Mouse (Mus musculus): ENCODE data around the gene Sh3bgrl2.

Sh3bgrl2 gene

DNA sequence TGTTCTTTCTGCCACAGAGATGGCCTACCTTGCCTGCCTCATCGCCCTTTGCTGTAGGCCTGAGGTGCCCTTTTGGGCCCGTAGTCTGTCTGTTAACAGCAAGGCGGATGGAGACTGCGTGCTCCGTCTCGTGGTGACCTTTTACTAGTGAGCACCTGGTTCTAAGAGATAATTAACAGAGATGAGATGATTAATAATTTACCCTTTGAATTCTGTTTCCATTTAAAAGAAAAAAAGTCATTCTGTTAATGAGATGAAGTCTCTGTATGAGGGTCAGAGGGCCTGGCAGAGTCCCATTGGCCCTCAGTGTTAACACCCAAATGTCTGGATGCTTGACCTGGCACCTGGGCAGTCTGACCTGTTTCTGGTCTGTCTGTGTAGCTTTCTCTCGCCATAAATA, 14.8 kb downstream of the Sh3bgrl2 start:
- DNase-seq = no peak

DNA sequence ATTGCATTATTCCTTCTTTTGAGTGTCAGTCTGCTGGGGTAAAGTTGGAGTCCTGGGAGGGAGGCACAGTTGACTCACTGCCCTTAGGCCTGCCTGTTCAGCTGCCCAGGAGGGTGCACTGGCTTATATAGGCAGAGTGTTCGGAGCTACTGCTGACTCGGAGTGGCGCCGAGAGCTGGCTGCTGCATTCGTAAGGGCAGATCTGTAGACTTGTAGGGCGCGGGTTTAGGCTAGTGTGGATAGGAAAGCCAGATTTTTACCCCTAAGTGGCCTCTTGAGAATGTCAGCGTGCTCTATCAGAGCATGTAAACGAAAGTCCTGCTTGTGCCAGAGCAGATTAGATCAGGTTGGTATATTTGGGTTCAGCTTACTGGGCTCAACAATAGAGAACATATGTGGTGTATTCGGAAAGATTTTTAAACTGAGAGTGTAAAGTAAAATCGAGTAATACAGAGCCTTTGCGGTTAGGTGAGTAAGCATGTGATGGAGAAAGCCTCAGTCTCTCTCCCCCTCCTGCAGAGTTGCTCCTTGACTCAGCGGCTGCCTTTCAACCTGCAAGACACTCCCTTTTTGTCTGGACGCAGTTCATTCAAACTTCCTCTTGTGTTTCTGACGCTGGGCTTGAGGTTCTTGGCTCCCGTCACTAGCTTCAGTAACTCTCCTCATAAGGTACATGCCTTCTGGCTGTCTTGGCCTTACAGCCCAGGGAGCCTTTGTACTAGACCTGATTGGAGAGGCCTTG, 15.9 kb downstream of the Sh3bgrl2 start:
- DNase-seq = no peak

DNA sequence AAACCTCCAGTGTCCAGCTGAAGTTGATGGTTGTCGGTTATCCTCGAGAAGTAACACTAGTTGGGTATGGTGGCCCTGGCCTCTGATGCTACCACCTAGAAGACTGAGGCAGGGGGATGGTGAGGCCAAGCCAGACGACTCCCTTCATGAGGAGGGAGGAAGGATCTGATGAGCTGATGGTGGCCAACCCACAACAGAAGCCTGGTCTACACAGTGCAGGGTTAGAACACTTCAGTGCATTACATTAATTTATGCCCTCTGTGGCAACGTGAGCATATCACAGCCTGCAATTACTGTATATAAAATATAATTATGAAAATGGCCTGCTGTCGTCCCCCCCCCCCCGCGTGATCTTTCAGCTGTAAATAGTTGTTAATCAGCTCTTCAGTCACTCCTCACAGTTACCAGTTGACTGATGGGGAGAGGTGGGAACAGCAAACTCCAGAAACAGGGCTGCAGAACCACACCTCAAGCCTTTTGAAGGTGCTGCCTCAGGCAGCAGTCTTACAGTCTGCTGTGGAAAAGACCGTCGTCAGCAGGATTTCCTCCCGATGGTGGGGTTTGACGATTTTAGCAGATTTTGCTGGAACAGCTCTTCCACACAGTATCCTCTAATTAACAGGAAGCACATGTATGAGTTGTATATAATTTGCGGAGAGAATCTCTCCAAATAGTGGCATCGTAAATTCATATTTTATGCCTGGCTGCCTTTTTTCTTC, 17.0 kb downstream of the Sh3bgrl2 start:
- DNase-seq = no peak

GRCm38 (mm10) chr9:83566141-83566540, 18.0 kb downstream of the Sh3bgrl2 start:
- no peak for DNase-seq

- no peak for DNase-seq
Measured at GRCm38 (mm10) chr9:83568125-83568524, 20.0 kb downstream of the Sh3bgrl2 start.

DNA sequence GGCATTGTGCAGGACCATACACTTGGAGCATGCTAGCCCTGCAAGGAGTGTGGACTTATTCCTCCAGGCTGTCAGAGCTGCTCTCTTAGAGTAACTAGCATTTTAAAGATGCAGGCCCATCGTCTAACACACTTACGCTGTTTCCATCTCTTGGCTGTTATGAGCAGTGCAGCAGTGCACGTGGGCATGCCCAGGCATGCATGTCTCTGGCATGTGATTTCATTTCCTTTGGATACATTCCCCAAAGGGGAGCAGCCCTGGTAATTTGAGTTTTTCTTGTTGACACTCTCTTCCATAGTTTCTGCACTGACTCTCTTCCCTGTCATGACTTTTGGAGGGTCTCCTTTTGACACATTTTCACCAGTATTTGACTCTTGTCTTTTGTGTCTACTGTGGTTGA, 20.8 kb downstream of the Sh3bgrl2 start:
- DNase-seq = no peak

DNA sequence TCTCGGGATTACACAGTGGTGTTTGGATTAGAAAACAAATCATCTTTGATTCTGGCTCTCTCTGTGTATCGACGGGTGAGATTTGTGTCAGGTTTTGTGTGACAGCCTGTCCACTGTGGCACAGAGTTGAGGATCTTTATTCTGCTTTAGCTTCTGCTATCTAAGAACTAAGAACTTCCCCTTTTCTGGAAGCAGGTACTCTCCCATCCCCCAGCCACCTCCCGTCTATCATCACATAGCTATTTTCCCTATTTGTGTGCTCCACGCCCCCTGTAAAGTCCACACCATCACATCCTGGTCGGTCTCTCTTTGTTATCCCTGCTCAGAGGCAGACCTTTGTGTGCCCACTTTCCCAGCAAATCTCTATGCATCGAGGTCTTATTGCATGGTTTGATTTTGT, 21.8 kb downstream of the Sh3bgrl2 start:
- no peak for DNase-seq

- DNase-seq = no peak
Measured at GRCm38 (mm10) chr9:83571315-83571714, 23.2 kb downstream of the Sh3bgrl2 start.

DNA sequence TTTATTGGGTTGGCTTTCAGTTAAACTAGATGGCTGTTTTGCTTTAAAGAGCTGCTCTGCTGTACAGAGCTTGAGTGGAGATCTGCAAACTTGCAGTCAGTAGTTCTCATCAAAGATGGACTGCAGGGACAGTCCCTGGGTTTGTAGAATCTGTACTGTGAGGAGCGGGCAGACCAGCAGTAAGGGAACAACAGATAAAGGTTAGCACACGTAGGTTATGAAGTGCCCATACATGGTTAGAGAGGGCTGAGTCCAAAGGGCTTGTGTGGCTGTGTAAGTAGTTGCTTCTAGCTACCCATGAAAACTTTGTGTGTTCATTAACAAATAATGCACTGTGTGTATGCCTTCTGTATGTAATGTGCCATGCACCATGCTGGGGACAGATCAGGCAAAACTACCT, 24.2 kb downstream of the Sh3bgrl2 start:
- DNase-seq = no peak

DNA sequence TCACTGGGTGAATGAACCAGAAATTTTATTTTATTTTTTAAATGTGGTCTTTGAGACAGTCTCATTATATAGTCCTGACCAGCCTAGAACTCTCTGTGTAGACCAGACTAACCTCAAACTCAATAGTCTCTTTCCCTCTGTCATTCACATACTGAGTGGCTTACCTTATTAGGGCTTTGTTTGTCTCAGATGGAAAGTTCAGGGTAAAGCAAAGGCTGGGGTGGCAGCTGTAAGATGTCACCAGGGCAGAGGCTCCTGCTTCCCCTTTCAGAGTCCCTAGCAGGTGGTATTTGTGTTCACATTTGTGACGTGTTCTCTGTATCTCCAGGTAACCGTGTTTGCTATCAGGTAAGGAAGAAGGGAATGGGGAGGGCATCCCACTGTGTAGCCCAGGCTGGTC, 24.7 kb downstream of the Sh3bgrl2 start:
- no peak for DNase-seq

DNA sequence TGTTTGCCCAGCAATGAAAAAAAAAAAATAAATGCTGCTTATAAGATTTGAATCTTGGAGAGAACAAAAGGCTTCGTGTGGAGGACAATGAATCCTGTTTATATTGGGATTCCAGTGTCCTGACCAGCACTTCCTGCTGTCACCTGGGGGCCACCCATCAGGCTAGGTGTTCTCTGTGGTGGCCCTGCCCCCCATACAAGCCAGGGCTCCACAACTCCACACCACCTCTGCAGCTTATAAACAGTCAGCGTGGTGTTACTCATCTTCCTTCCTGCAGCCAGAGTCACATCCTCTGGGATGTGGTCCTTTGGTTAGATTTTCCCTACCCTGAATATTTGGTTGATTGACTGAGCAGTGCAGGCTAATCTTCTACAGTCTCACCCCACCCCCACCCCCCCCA, 25.5 kb downstream of the Sh3bgrl2 start:
- no peak for DNase-seq

DNA sequence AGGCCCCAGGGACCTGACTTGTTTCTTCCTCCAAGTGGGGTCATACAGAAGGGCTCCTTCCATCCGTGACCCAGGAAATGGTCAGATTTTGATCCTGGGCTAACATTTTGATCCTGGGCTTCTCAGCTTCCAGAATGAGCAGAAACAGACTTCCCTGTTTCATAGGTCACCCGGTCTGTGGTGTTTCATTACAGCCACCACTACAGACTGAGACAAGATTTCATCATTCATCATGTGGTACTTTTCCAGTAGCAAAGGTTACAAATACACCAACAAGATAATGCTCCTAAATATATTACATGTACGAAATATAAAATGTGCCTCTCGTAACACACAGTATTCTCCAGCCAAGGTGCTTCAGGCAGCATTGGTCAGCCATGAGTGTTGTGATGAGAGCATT, 27.3 kb downstream of the Sh3bgrl2 start:
- no peak for DNase-seq

DNA sequence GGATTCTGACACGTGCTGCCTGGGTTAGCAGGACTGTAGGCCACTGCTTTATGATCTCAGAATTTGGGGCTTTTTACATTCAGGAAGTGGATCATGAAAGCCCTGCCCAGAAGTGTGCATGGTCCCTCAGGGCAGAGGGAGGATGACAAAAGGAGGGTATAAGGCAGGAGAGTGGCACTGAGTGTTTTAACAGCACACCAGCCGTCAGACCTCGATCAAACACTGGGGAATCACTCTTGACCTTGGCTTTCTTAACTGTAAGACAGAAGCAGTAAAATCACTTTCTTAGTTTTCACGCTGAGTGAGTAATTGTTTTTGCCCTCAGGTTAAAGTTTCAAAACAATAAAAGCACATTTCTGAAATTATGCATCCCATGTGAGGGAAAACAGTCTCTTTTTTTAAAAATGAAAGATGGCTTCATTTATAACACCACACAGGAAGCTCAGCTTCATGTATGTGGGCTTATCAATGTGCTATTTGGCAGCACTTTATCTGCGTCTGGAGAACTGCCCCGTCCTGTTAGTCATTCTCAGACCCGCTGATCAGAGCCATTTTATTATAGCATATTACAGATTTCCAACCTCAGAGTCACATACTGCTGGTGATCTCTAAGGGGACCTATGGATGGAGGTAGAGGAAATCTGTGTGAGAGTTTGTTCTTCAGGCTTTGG, 28.0 kb downstream of the Sh3bgrl2 start:
- DNase-seq = no peak

GRCm38 (mm10) chr9:83576689-83577057, 28.5 kb downstream of the Sh3bgrl2 start:
- DNase-seq = peak; percentile 13

DNA sequence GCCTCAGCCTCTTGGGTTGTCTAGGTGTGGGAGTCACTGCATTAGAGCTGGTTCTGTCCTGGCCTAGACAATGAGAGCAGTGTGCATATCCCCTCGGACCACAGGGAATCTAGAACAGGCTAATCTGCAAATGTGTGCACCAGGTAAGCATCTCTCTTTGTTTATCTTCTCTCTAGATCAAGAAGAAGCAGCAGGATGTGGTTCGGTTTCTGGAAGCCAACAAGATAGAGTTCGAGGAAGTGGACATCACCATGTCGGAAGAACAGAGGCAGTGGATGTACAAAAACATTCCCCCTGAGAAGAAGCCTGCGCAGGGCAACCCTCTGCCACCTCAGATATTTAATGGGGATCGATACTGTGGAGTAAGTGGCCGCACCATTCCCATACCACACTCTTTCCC, 29.1 kb downstream of the Sh3bgrl2 start:
- DNase-seq = no peak

DNA sequence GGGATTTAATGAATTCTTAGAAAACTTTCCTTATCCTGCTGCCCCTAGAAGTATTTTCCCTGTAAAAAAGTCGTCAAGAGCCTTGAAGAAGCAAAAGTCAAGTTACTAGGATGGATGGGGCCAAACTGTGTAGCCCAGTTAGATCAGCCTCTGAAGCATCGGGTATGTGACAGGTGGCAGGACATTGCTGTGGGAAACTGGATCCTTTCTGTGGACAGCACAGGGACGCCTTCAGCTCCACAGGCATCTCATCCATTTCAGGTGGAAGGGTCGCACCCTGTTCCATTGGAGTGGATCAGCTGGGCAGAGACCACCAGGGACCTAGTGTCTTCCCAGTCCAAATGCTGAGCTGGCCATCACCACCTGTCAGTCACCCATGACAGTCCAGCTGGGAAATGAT, 30.9 kb downstream of the Sh3bgrl2 start:
- DNase-seq = no peak

DNA sequence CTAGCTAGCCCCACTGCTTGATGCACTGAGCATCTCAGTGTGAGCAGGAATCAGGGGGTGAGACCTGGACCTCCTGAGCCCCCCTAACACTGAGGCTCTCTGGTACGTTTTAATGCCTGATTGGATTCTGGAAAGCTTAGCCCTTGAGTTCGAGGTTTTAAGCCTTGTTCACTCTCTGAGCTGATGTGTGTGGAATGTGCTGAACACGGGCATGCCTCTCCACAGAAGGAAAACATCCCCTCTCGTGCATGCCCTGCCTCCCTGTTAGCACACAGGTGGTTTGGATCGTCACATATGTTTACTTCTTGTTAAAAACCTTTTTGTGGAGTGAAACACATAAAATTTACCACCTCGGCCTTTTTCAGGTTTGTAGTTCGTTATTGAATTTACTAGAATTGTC, 34.6 kb downstream of the Sh3bgrl2 start:
- DNase-seq = no peak

- no peak for DNase-seq
Measured at GRCm38 (mm10) chr9:83586316-83587050, 38.4 kb downstream of the Sh3bgrl2 start.

DNA sequence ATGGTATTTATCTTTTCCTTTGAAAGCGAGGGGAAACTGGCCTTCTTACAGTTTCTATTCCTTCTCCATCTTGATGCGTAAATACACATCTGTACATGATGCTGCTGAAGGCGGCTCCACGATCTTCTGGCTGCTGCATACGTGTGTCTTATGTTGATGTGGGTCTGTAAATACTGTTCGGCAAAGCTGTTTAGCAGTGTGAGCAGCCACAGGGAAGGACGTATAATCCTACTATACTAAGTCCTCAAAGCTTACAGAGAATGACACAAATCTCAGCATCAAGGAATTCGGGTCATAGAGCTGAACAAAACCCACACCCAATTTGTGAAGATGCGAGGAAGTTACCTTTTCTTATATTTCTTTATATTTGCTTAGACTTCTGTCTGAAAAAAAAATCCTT, 39.0 kb downstream of the Sh3bgrl2 start:
- DNase-seq = no peak

DNA sequence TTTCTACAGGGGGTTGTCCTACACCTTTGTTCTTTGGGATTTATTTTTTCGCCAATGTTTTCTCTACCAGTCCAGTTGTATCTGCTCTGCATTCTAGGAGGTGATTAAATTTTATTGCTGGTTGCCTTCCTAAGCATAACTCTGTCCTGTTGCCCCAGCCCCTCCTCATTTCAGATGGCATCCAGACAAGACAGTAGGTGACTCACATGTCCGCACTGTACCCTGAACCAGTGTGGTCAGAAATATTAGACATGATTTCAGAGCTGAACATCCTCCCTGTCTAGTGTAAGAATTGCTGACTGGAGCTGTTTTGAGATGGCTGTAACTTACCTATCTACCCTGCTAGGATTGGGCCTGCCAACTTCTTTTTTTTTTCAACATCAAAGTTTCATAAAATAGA, 40.9 kb downstream of the Sh3bgrl2 start:
- no peak for DNase-seq

GRCm38 (mm10) chr9:83589680-83590467, 41.7 kb downstream of the Sh3bgrl2 start:
- no peak for DNase-seq

DNA sequence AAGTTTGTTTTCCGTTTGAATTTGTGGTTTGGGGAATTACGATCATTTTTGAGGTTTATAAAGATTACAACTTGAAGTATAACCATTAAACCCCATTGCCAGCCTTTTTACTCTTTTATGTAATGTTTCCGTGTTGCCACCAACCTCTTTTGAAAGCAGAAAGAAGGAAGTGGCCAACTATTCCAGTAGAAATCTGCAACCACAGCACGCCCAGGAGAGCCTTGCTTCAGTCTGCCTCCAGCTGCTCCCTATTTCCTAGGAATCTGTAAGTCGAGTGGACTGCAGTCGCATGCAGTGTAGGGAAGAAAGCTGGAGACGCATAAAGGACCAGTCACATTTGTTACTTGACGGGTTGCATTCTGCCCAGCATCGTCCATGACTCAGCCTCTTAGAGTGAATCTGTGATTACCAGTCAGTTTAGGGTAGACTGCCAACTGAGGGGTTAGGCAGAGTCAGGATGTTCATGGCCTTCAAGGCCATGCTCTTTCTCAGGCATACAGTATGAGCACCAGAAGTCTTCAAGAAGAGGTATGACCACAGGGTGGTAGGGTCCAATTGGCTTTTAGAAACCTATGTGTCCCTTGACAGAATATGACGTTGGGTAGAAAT, 43.8 kb downstream of the Sh3bgrl2 start:
- DNase-seq = no peak
